Mouse (Mus musculus): ENCODE data around the gene Cyp2b13. TPM values are rescaled to one million over a fixed set of nuclear protein-coding genes. Genes with fewer than 3 reads are reported as not detected.
"Not testable (repeated sequence)": the region's sequence is repeated elsewhere in the genome, so short reads cannot be mapped to it uniquely, and the experiment has no call there.

The Cyp2b13 gene
- total RNA-seq (2012; rRNA removed) (not detected in 2 replicates), polyA plus RNA-seq (2012; ENCODE audit: insufficient read depth in 1 of 2, insufficient read length in 2 of 2, low read depth in 1 of 2, low replicate concordance in 2 of 2, missing spikeins in 1 of 2) (not detected)

- H3K4me1 ChIP-seq (ENCODE audit: control insufficient read depth in 1 of 2, insufficient read depth in 2 of 2, low read length in 2 of 2); DNase-seq (ENCODE audit: low read depth, low spot score); H3K9me3 ChIP-seq (replicated peaks; ENCODE audit: insufficient read depth, low read length); H3K4me3 ChIP-seq (ENCODE audit: control insufficient read depth in 1 of 2, insufficient read depth in 1 of 2, low read depth in 2 of 2, low read length in 2 of 2); H3K9ac ChIP-seq (ENCODE audit: control insufficient read depth, low read depth, low read length, poor library complexity, severe bottlenecking); H3K27me3 ChIP-seq (ENCODE audit: control insufficient read depth in 1 of 2, insufficient read depth in 2 of 2, low read length in 2 of 2); H3K27ac ChIP-seq (ENCODE audit: control insufficient read depth, low read depth, low read length); H3K36me3 ChIP-seq (ENCODE audit: control insufficient read depth in 1 of 2, insufficient read depth in 2 of 2, low read length in 2 of 2); H3K79me2 ChIP-seq (ENCODE audit: control insufficient read depth, insufficient read depth, low read length, poor library complexity): not testable (repeated sequence)
Observed at GRCm38 (mm10) chr7:26061197-26061596, at the start of gene Cyp2b13. Gene Cyp2b13 (plus strand): TSS chr7:26061497.

DNA sequence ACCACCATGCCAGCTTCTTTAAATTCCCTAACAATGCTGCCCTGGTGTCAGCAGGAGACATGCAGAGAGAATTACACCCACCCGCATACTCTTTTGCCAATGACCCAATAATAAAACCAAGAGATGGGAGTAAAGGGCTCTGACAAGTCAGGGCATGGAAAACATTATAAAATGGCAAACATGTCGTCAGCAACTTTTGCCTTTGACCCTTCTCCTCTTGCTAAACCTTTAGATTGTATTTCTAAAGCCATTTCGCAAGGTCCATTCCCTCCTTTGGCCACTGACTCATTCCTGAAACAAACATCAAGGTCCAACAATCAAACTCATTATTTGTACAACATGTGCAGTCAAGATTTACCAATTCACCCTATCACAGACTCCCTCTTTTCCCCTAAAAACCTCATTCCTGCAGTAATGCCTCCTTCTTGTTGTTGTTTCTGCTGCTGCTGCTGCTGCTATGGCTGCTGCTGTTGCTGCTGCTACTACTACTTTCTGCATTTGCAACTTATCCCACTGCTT is 41.4 kb upstream of the Cyp2b13 start:
- not testable (repeated sequence) for H3K9me3 ChIP-seq (replicated peaks; ENCODE audit: insufficient read depth, low read length); H3K4me3 ChIP-seq (ENCODE audit: control insufficient read depth in 1 of 2, insufficient read depth in 1 of 2, low read depth in 2 of 2, low read length in 2 of 2); H3K36me3 ChIP-seq (ENCODE audit: control insufficient read depth in 1 of 2, insufficient read depth in 2 of 2, low read length in 2 of 2); DNase-seq (ENCODE audit: low read depth, low spot score); H3K9ac ChIP-seq (ENCODE audit: control insufficient read depth, low read depth, low read length, poor library complexity, severe bottlenecking); H3K27me3 ChIP-seq (ENCODE audit: control insufficient read depth in 1 of 2, insufficient read depth in 2 of 2, low read length in 2 of 2); H3K27ac ChIP-seq (ENCODE audit: control insufficient read depth, low read depth, low read length); H3K79me2 ChIP-seq (ENCODE audit: control insufficient read depth, insufficient read depth, low read length, poor library complexity); H3K4me1 ChIP-seq (ENCODE audit: control insufficient read depth in 1 of 2, insufficient read depth in 2 of 2, low read length in 2 of 2)

GRCm38 (mm10) chr7:26054885-26055630 is 6.2 kb upstream of the Cyp2b13 start:
- H3K9ac ChIP-seq (ENCODE audit: control insufficient read depth, low read depth, low read length, poor library complexity, severe bottlenecking); H3K4me3 ChIP-seq (ENCODE audit: control insufficient read depth in 1 of 2, insufficient read depth in 1 of 2, low read depth in 2 of 2, low read length in 2 of 2); H3K27me3 ChIP-seq (ENCODE audit: control insufficient read depth in 1 of 2, insufficient read depth in 2 of 2, low read length in 2 of 2); DNase-seq (ENCODE audit: low read depth, low spot score); H3K79me2 ChIP-seq (ENCODE audit: control insufficient read depth, insufficient read depth, low read length, poor library complexity); H3K4me1 ChIP-seq (ENCODE audit: control insufficient read depth in 1 of 2, insufficient read depth in 2 of 2, low read length in 2 of 2); H3K36me3 ChIP-seq (ENCODE audit: control insufficient read depth in 1 of 2, insufficient read depth in 2 of 2, low read length in 2 of 2); H3K27ac ChIP-seq (ENCODE audit: control insufficient read depth, low read depth, low read length); H3K9me3 ChIP-seq (replicated peaks; ENCODE audit: insufficient read depth, low read length): not testable (repeated sequence)

GRCm38 (mm10) chr7:26071677-26072076 is 10.4 kb downstream of the Cyp2b13 start:
- not testable (repeated sequence) for H3K79me2 ChIP-seq (ENCODE audit: control insufficient read depth, insufficient read depth, low read length, poor library complexity); DNase-seq (ENCODE audit: low read depth, low spot score); H3K4me3 ChIP-seq (ENCODE audit: control insufficient read depth in 1 of 2, insufficient read depth in 1 of 2, low read depth in 2 of 2, low read length in 2 of 2); H3K36me3 ChIP-seq (ENCODE audit: control insufficient read depth in 1 of 2, insufficient read depth in 2 of 2, low read length in 2 of 2); H3K27me3 ChIP-seq (ENCODE audit: control insufficient read depth in 1 of 2, insufficient read depth in 2 of 2, low read length in 2 of 2); H3K9me3 ChIP-seq (replicated peaks; ENCODE audit: insufficient read depth, low read length); H3K4me1 ChIP-seq (ENCODE audit: control insufficient read depth in 1 of 2, insufficient read depth in 2 of 2, low read length in 2 of 2); H3K27ac ChIP-seq (ENCODE audit: control insufficient read depth, low read depth, low read length); H3K9ac ChIP-seq (ENCODE audit: control insufficient read depth, low read depth, low read length, poor library complexity, severe bottlenecking)

DNA sequence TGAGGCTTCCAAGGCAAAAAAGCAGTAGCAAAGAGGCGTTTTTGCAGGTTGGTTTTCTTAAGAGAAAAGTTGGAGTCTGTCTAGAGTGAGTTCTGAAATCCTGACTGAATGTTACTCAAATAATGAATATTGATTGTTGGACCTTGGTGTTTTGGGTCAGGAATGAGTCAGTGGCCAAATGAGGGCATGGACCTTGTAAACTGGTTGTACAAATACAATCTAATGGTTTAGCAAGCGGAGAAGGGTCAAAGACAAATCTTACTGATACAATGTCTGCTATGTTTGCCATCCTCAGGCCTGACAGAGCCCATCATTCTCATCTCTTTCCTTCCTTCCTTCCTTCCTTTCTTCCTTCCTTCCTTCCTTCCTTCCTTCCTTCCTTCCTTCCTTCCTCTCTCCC is 21.3 kb downstream of the Cyp2b13 start:
- Histone ChIP-seq H3K36me3 (ENCODE audit: control insufficient read depth in 1 of 2, insufficient read depth in 2 of 2, low read length in 2 of 2) (no peaks in the 10 kb centered on the region), H3K9ac (ENCODE audit: control insufficient read depth, low read depth, low read length, poor library complexity, severe bottlenecking) (no peak overlapping the region), H3K4me3 (ENCODE audit: control insufficient read depth in 1 of 2, insufficient read depth in 1 of 2, low read depth in 2 of 2, low read length in 2 of 2) (no peak overlapping the region), H3K27me3 (ENCODE audit: control insufficient read depth in 1 of 2, insufficient read depth in 2 of 2, low read length in 2 of 2) (no peaks in the 10 kb centered on the region), H3K4me1 (ENCODE audit: control insufficient read depth in 1 of 2, insufficient read depth in 2 of 2, low read length in 2 of 2) (no peaks in the 10 kb centered on the region), H3K27ac (ENCODE audit: control insufficient read depth, low read depth, low read length) (no peak overlapping the region), H3K79me2 (ENCODE audit: control insufficient read depth, insufficient read depth, low read length, poor library complexity) (no peaks in the 10 kb centered on the region), H3K9me3 (replicated peaks; ENCODE audit: insufficient read depth, low read length) (no peaks in the 10 kb centered on the region)
- DNase-seq (ENCODE audit: low read depth, low spot score) = no peak
- TF ChIP-seq CTCF (IDR thresholded peaks at IDR 0.05 in 2 of 3, conservative IDR thresholded peaks at IDR 0.05 in 1 of 3; ENCODE audit: control insufficient read depth in 1 of 3, insufficient read depth in 1 of 3, low read depth in 2 of 3, low read length in 3 of 3, poor library complexity in 1 of 3, severe bottlenecking in 1 of 3) (no peak), MYB (IDR thresholded peaks at IDR 0.05; ENCODE audit: low read depth, low read length) (no peak), GATA1 (IDR thresholded peaks at IDR 0.05; ENCODE audit: low read depth, low read length) (no peak), TAL1 (IDR thresholded peaks at IDR 0.05; ENCODE audit: low read length) (no peak), ZC3H11A (IDR thresholded peaks at IDR 0.05; ENCODE audit: low read depth, low read length) (no peak), MXI1 (IDR thresholded peaks at IDR 0.05; ENCODE audit: low read depth, low read length) (no peak), POLR2AphosphoS2 (IDR thresholded peaks at IDR 0.05; ENCODE audit: low read length) (no peak), RAD21 (IDR thresholded peaks at IDR 0.05; ENCODE audit: low read depth, low read length) (no peak), UBTF (IDR thresholded peaks at IDR 0.05; ENCODE audit: borderline replicate concordance, insufficient read depth, low read depth, low read length) (no peak), CHD2 (IDR thresholded peaks at IDR 0.05; ENCODE audit: low read length) (no peak), TBP (IDR thresholded peaks at IDR 0.05; ENCODE audit: low read depth, low read length) (no peak), KAT2A (conservative IDR thresholded peaks at IDR 0.05; ENCODE audit: low read depth, low read length) (no peak), ETS1 (IDR thresholded peaks at IDR 0.05; ENCODE audit: low read depth, low read length) (no peak), USF1 (IDR thresholded peaks at IDR 0.05; ENCODE audit: low read depth, low read length) (no peak)

Data from MEL (cell line).